Mouse (Mus musculus): ENCODE measurements around the gene Hikeshi.
A peak's percentile ranks its signal among the peaks of the same experiment; 100 is the strongest.

The Hikeshi gene

GRCm38 (mm10) chr7:89940571-89941463, at the start of gene Hikeshi:
Gene Hikeshi (minus strand): TSS chr7:89941204.
- peak; percentile 92 for DNase-seq

- no peak for DNase-seq
Measured at GRCm38 (mm10) chr7:89984421-89984820, 43.4 kb upstream of the Hikeshi start.

- DNase-seq: no peak
Measured at GRCm38 (mm10) chr7:89983441-89983840, 42.4 kb upstream of the Hikeshi start.

GRCm38 (mm10) chr7:89981557-89981956, 40.6 kb upstream of the Hikeshi start:
- DNase-seq: no peak

GRCm38 (mm10) chr7:89980485-89981422, 39.8 kb upstream of the Hikeshi start, which contains the start of gene Eed:
Gene Eed (minus strand): TSS chr7:89980983.
- peak; percentile 94 for DNase-seq

- DNase-seq: no peak
Measured at GRCm38 (mm10) chr7:89980133-89980484, 39.1 kb upstream of the Hikeshi start.

GRCm38 (mm10) chr7:89979432-89980130, 38.6 kb upstream of the Hikeshi start:
- DNase-seq: no peak

- no peak for DNase-seq
Measured at GRCm38 (mm10) chr7:89976796-89977195, 35.8 kb upstream of the Hikeshi start.

GRCm38 (mm10) chr7:89975571-89975970, 34.6 kb upstream of the Hikeshi start:
- no peak for DNase-seq

- DNase-seq: no peak
Measured at GRCm38 (mm10) chr7:89967235-89967634, 26.2 kb upstream of the Hikeshi start.

- no peak for DNase-seq
Measured at GRCm38 (mm10) chr7:89966771-89967170, 25.8 kb upstream of the Hikeshi start.

- DNase-seq: no peak
Measured at GRCm38 (mm10) chr7:89963135-89963534, 22.1 kb upstream of the Hikeshi start.

- DNase-seq: no peak
Measured at GRCm38 (mm10) chr7:89957300-89957699, 16.3 kb upstream of the Hikeshi start.

GRCm38 (mm10) chr7:89954261-89954660, 13.3 kb upstream of the Hikeshi start:
- DNase-seq: no peak

GRCm38 (mm10) chr7:89949403-89949802, 8.4 kb upstream of the Hikeshi start:
- DNase-seq: no peak

- no peak for DNase-seq
Measured at GRCm38 (mm10) chr7:89948026-89948425, 7.0 kb upstream of the Hikeshi start.

- no peak for DNase-seq
Measured at GRCm38 (mm10) chr7:89939497-89940353, 1.3 kb downstream of the Hikeshi start.

- no peak for DNase-seq
Measured at GRCm38 (mm10) chr7:89923441-89924180, 17.4 kb downstream of the Hikeshi start.

GRCm38 (mm10) chr7:89917776-89918175, 23.2 kb downstream of the Hikeshi start:
- DNase-seq: no peak

GRCm38 (mm10) chr7:89916711-89917110, 24.3 kb downstream of the Hikeshi start:
- DNase-seq: no peak

Measured in kidney, adult 18-20 months (tissue).